Mouse (Mus musculus) retina, embryonic 14.5 days (tissue): ENCODE results near the gene Tnik.

Source experiments
- DNase-seq: peaks from one replicate; pipeline ENCODE4 v3.0.0-alpha.2; 2015; ENCODE audit warnings: low spot score

Gene Tnik

GRCm38 (mm10) chr3:28721838-28722237, 458.8 kb downstream of the Tnik start:
- DNase-seq = no peak

- DNase-seq = no peak
Observed at GRCm38 (mm10) chr3:28722531-28722930, 459.5 kb downstream of the Tnik start.

- no peak for DNase-seq
Observed at GRCm38 (mm10) chr3:28723534-28723933, 460.5 kb downstream of the Tnik start.

- no peak for DNase-seq
Observed at GRCm38 (mm10) chr3:28725203-28725602, 462.2 kb downstream of the Tnik start.
